Mouse (Mus musculus): Measurements from ENCODE around the gene Fam173a.
A peak's percentile ranks its signal among the peaks of the same experiment; 100 is the strongest.

Gene Fam173a

DNA sequence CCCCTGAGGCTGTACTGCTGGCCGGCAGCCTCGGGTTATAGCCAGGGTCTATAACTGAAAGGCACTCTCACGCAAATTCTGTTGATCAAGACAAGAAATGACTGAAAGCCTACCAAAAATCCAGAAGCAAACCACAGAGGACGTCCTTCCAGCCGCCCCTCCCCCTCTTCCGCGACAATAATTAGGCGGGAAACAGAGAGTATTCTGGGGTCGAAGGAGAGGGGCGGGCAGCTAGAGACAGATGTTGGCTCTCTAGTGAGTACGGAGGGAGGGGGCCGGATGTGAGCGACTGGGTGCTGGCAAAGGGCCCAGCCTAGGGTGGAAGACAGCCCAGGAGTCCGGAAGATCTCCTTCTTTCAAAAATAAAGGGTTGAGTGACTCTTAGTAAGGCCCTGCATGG, at the start of gene Fam173a:
Gene Fam173a, minus strand, starts transcription at position 287 of the 400 bp plus-strand sequence.
- peak; percentile 56 to 66 for DNase-seq (ENCODE audit: low spot score in 2 of 2)

DNA sequence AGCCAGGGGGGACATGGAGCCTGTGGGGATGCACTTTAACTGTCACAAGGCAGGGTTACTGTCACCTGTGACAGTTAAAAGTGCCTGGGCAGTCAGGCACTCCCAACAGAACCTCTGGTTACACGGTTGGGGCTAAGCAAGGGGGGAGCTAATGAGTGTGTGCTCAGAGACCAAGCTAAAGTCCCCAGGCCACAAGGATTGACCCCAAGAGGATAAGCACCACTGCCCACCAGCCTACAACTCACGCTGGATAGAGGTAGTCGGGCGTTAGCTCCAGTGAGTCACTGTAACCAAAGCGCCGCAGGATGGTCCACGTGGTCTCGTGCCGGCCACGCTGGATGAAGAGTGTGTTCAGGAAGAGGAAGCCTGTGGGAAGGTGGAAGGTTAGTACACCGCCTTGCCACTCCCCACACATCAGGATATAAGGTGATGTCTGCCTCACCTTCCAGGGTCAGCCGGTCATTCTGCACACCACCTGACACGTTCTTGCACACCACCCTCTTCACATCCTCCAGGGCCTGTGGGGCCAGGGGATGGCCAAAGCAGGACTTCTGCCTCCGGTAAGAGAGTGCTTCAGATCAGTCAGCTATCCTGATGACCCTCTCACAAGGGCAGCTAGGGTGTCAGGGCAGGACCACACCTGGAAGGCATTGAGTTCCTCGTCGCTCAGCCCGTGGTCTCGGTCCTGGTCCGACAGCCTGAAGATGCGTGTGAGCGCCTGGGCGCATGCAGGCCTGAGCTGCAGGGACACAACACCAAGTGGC, 48.6 kb upstream of the Fam173a start, which contains the start of gene Gm20683:
Gene Gm20683, minus strand, starts transcription at position 647 of the 764 bp plus-strand sequence.
- DNase-seq (ENCODE audit: low spot score in 2 of 2) = no peak

GRCm38 (mm10) chr17:25840519-25840918, 47.8 kb upstream of the Fam173a start:
- DNase-seq (ENCODE audit: low spot score in 2 of 2) = no peak

DNA sequence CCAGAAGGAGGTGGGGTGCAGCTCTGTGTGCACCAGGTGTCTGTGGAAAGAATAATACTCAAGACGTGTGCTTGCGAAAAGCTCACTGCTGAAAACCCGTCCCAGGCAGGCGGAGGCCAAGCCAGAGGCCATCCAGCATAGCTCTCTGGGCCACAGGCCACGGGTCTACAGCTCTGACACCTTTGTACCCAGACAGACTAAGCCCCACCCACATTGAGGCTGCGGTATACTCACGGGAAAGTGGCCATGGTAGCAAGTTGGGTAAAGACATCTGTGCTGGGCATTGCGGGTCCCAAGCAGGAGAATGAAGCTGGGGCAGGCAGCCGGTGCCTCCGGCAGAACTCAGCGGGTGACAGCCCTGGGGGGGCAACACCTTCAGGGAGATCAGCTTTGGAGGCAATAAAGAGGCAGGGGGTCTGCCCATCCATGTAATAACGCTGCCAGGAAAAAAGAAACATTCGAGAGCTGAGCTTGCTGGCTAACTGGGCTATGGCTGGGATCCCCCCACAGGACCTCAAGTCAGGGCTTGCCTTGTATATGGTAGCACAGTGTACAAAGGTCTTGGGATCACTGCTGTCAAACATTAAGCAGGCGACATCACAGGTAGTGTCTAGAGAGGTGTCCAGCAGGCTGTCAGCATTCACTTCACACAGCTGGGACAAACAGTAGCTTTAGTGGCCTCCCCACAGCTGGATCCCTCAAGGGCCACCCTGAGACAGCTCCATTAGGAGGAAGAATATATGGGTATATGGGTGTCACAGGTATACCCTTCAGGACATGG, 46.9 kb upstream of the Fam173a start:
- DNase-seq (ENCODE audit: low spot score in 2 of 2) = no peak

GRCm38 (mm10) chr17:25838904-25839303, 46.2 kb upstream of the Fam173a start:
- no peak for DNase-seq (ENCODE audit: low spot score in 2 of 2)

GRCm38 (mm10) chr17:25837533-25837932, 44.8 kb upstream of the Fam173a start:
- DNase-seq (ENCODE audit: low spot score in 2 of 2) = no peak

- peak; percentile 86 to 87 for DNase-seq (ENCODE audit: low spot score in 2 of 2)
Observed at GRCm38 (mm10) chr17:25837076-25837410, 44.3 kb upstream of the Fam173a start, which contains the start of gene Rhbdl1. TSS of gene Rhbdl1 (minus strand) at chr17:25837295.

GRCm38 (mm10) chr17:25836397-25837075, 43.8 kb upstream of the Fam173a start:
- DNase-seq (ENCODE audit: low spot score in 2 of 2) = no peak

- no peak for DNase-seq (ENCODE audit: low spot score in 2 of 2)
Observed at GRCm38 (mm10) chr17:25835816-25836215, 43.1 kb upstream of the Fam173a start.

- no peak for DNase-seq (ENCODE audit: low spot score in 2 of 2)
Observed at GRCm38 (mm10) chr17:25835301-25835700, 42.6 kb upstream of the Fam173a start.

- DNase-seq (ENCODE audit: low spot score in 2 of 2) = no peak
Observed at GRCm38 (mm10) chr17:25834595-25835222, 42.0 kb upstream of the Fam173a start.

DNA sequence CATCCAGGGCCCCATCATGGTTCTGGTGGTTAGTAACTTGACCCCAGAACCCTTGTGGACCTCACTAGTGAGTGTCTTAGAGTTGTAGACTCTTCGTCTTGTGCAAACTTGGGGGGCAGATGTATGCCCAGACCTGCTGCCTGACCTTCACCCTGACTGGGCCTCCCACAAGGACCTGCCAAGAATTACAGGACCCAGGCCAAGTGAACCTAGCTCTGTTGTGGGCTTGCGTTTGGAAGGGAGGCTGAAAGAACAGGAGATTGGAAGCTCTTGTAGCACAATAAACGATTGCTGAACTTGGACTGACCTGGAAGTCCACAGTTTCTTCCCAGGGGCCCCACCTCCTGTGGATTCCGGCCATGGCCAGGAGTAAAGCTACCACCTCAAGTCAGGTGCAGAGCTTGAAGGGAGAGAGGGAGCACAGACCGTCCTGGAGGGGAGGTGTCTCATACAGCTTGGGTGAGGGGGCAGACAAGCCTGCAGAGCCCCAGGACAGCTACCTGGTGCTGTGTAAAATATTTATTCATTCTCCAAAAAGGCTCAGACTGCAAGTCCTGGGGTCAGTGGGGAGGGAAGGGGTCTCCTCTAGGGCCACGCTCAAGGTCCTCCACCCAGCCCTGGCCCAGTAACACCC, 41.4 kb upstream of the Fam173a start:
- no peak for DNase-seq (ENCODE audit: low spot score in 2 of 2)

GRCm38 (mm10) chr17:25833291-25833663, 40.6 kb upstream of the Fam173a start, which contains the start of gene Stub1:
TSS of gene Stub1 (minus strand) at chr17:25833404.
- peak; percentile 79 to 83 for DNase-seq (ENCODE audit: low spot score in 2 of 2)

DNA sequence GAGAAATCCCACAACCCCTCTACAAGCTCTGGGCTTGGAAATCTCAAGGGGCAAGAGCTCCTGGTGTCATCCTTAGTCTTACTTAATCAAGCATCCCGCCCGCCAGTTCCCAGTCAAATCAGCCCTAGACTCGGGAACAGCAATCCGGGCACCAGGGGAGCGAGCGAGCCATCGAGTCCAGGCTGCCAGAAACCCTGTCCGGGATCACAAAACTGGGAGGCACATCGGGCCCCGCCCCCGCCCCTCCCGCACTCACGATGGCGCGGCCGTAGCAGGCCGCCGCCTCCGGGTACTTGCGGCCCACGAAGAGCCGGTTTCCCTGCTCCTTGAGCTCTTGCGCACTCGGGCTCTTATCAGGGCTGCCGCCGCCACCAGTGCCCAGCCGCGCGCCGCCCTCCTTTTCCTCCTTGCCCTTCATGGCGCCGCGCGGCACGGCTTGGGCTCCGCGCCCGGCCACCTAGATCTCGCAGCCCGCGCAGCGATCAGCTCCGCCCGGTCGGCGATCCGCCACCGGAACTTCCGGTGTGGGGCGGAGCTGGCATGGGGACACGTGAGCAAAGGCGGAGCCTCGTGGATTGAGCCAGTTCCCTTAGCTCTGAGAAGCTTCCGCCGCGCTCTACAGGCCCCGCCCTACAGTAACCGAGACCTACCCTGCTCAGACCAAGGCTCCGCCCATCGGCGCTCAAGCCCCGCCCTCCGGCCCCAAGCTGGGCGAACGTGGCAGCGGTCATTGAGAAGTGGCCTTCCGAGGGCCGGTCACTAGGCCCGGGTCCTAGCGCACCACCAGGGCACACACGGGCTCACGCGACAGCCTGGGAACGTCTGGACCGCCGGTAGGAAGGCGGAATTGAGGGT, 40.0 kb upstream of the Fam173a start:
- peak; percentile 98 to 99 for DNase-seq (ENCODE audit: low spot score in 2 of 2)

DNA sequence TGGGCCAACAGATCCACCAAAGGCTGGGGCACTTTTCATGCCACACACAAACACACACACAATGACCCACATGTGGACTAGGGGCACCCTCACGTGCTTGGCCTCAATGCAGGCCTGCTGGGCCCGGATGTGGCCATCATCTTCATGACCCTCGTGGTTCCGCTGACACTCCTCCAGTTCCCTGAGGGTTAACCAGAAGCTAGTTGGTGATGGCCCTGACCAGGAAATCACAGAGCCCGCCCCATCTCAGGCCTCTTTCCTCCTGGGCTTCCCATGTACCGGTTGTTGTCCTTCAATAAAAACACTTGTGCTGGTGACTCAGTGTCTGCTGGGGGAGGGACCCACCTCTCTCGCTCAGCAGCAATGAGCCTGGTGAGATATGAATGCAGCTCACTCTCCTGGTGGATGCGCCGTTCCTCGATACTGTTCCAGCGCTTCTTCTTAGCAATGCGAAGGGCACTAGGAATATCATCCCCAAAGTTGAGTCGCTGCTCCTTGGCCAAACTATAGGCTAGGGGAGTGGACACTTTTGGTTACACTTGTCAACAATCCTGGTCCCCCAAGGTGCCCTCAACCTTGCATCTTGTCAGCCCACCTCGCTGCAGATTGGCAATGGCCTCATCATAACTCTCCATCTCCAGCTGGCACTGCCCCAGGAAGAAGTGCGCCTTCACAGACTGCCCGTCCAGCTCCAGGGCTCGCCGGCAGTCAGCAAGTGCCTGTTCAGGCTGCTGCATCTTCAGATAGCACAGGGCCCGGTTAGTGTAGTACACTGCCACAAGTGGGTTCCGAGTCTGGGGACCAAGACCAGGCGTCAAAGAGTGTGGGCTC, 39.0 kb upstream of the Fam173a start:
- no peak for DNase-seq (ENCODE audit: low spot score in 2 of 2)

GRCm38 (mm10) chr17:25830806-25831431, 38.2 kb upstream of the Fam173a start:
- no peak for DNase-seq (ENCODE audit: low spot score in 2 of 2)

DNA sequence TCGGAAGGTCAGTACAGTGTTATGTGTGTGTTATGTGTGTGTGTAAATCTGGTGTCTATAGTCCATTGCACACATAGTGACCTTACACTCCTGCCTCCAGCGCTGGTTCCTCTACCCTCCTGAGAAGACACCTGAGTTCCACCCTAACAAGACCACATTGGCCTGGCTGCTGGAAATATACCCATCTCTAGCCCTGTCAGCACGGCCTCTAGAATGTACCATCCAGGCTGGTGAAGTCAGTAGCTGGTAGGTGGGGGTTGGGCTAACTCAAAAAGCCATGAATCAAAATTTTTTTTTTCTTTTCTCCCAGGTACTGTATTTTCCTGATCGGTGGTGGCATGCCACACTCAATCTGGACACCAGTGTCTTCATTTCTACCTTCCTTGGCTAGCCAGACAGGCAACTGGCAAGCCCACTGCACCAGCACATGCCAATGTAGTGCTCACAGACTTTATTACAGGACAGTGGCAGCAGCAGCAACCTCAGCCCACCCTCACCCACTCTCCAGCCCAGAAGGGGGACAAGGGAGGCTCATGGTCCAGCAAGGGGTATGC, 37.6 kb upstream of the Fam173a start:
- no peak for DNase-seq (ENCODE audit: low spot score in 2 of 2)

DNA sequence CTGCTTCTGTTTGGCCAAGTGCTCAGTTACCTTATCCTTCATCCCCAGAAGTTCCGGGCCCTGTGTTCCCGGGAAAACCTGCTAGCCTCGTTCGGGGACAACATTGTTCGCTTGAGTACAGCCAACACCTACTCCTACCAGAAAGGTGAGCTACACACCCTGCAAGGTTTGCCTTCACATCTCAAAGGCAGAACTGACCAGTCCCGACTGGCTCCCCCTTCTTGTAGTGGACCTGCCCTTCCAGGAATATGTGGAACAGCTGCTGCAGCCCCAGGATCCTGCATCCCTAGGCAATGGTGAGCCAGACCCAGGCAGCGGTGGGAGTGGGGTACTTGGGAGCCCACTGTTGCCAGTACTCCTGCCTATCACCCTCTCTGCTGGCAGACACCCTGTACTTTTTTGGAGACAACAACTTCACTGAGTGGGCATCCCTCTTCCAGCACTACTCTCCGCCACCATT, 36.9 kb upstream of the Fam173a start:
- no peak for DNase-seq (ENCODE audit: low spot score in 2 of 2)
